Mouse (Mus musculus) midbrain, embryonic 14.5 days (tissue): ENCODE results near the gene Coro2a. TPM values are rescaled to one million over a fixed set of nuclear protein-coding genes. Genes with fewer than 3 reads are reported as not detected.
"Not testable (repeated sequence)": the region's sequence is repeated elsewhere in the genome, so short reads cannot be mapped to it uniquely, and the experiment has no call there.

Source experiments
- ATAC-seq: fragments of 200-750 bp; cut with Nextera tagmentation; 2 replicates; pipeline ENCODE4 v1.8.0; 2017; ENCODE audit warnings: moderate number of reproducible peaks, moderate library complexity; ENCODE audit not compliant: low FRiP score, low TSS enrichment
- DNase-seq: peaks from one replicate; pipeline ENCODE4 v3.0.0-alpha.2; 2015
- H3K27ac ChIP-seq: fragments of 300-500 bp; sonication (generic); replicated peaks from 2 replicates; pipeline ENCODE4 v1.5.1; 2014; ENCODE audit warnings: mild to moderate bottlenecking, low read depth, low read length, moderate library complexity
- H3K27me3 ChIP-seq: fragments of 300-500 bp; sonication (generic); 2 replicates; pipeline ENCODE4 v1.6.1; 2014; ENCODE audit warnings: low read length, control low read depth, mixed read lengths; ENCODE audit not compliant: control insufficient read depth, insufficient read depth
- H3K36me3 ChIP-seq: fragments of 300-500 bp; sonication (generic); 2 replicates; pipeline ENCODE4 v1.6.1; 2014; ENCODE audit warnings: low read length, control low read depth; ENCODE audit not compliant: control insufficient read depth, insufficient read depth
- H3K4me1 ChIP-seq: fragments of 300-500 bp; sonication (generic); 2 replicates; pipeline ENCODE4 v1.6.1; 2014; ENCODE audit warnings: mild to moderate bottlenecking, antibody characterized with exemption, low read length, control low read depth; ENCODE audit not compliant: control insufficient read depth, insufficient read depth
- H3K4me2 ChIP-seq: fragments of 300-500 bp; sonication (generic); 2 replicates; pipeline ENCODE4 v1.6.1; 2014; ENCODE audit warnings: mild to moderate bottlenecking, low read length, moderate library complexity
- H3K4me3 ChIP-seq: fragments of 300-500 bp; sonication (generic); replicated peaks from 2 replicates; pipeline ENCODE4 v1.5.1; 2014; ENCODE audit warnings: low read depth, low read length
- H3K9ac ChIP-seq: fragments of 300-500 bp; sonication (generic); replicated peaks from 2 replicates; pipeline ENCODE4 v1.6.1; 2014; ENCODE audit warnings: mild to moderate bottlenecking, low read length, moderate library complexity
- H3K9me3 ChIP-seq: fragments of 300-500 bp; sonication (generic); 2 replicates; pipeline ENCODE4 v1.6.1; 2016; ENCODE audit warnings: low read length, control low read depth, mixed read lengths; ENCODE audit not compliant: control insufficient read depth
- WGBS: fragments of 180-500 bp; shearing (Covaris S2); extraction: QIAGEN DNeasy Blood & Tissue Kit; methylation state at CpG from one replicate; pipeline ENCODE4 v1.1.7; 2014; 5-methylcytosine and 5-hydroxymethylcytosine counted together
- polyA plus RNA-seq: library from polyadenylated mRNA; unstranded; fragments of >200 nt; fragmentation: Nextera tagmentation; extraction: Ambion mirVana; gene quantifications from 2 replicates; pipeline ENCODE4 v1.2.1, GENCODE M21; 2014

Gene Coro2a
- polyA plus RNA-seq, 1 experiment from 2014 or later = 5.4 TPM

DNA sequence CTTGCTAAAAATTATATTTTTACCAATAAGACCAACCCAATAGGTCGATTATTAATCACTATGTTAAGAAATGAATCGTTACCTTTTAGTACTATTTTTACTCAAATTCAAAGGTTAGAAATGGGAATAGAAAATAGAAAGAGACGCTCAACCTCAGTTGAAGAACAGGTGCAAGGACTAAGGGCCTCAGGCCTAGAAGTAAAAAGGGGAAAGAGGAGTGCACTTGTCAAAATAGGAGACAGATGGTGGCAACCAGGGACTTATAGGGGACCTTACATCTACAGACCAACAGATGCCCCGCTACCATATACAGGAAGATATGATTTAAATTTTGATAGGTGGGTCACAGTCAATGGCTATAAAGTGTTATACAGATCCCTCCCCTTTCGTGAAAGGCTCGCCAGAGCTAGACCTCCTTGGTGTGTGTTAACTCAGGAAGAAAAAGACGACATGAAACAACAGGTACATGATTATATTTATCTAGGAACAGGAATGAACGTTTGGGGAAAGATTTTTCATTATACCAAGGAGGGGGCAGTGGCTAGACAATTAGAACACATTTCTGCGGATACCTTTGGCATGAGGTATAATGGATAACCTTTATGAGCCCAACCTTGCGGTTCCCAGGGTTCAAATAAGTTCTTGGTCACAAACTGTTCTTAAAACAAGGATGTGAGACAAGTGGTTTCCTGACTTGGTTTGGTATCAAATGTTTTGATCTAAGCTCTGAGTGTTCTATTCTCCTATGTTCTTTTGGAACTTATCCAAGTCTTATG is 26.3 kb downstream of the Coro2a start:
- DNase-seq, H3K9me3 ChIP-seq, H3K4me2 ChIP-seq, ATAC-seq, H3K4me3 ChIP-seq, H3K36me3 ChIP-seq, H3K27ac ChIP-seq, H3K9ac ChIP-seq, H3K4me1 ChIP-seq, H3K27me3 ChIP-seq: not testable (repeated sequence)
- 91% methylated on average over 6 of the region's 10 CpGs for WGBS

DNA sequence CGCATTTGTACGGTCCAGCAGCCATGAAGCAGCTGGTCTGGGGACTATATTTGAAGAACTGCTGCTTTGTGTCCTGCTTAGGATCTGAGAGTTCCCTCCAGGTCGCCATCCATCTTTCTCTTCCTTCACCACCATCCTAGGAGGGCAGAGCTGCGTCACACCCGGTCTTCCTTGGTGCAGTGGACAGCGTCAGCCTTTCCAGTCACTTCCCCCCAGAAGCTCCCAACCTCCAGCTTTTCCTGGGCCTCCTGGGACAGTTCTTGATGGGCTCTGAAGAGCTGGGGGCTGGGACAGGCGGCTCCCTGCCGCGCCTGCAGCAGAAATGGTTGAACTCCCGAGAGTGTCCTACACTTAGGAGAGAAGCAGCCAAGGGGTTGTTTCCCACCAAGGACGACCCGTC is 27.2 kb downstream of the Coro2a start:
- ATAC-seq = no peak
- H3K4me2 ChIP-seq = no peak overlapping the region
- WGBS = 86% methylated on average over 10 of the region's 12 CpGs
- H3K9ac ChIP-seq = no peak overlapping the region
- peaks cover 6% of the 10 kb centered on the region for H3K9me3 ChIP-seq
- no peaks in the 10 kb centered on the region for H3K4me1 ChIP-seq
- H3K27ac ChIP-seq = no peak overlapping the region
- no peak overlapping the region for H3K4me3 ChIP-seq
- H3K36me3 ChIP-seq = no peaks in the 10 kb centered on the region
- DNase-seq = no peak
- no peaks in the 10 kb centered on the region for H3K27me3 ChIP-seq

DNA sequence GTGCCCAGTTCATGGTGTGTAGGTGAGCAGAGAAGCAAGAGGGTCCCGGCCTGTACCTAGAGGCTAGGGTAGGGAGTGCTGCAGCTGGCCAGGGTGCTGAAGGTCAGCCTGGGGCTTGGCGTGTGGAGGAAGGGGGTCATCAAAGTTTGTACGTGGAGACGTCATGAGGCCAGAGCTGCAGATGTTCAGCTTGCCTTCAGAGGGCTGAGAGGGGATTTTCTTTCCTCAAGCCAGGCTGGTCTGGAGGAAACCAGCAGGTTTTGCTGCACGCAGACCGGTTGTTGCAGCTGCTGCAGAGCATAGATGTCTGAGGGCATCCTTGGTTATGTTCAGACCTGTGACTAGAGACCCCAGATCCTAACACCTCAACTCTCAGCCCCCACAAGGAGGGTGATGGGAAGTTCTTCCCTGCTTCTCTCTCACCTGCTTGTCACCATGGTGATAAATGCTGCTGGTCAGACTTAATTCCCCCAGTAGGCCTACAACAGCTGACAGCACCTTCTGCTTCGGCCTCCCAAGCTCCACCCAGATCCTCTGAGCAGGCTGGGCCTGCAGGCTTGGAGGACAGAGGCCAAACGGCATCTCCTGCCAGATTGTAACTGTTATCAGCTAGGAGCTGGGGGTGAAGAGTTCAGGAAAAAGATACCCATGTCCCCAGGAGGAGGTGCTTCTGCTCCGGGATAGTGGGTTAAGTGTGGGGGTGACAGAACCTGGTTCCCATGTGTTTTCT is 27.8 kb downstream of the Coro2a start:
- H3K27me3 ChIP-seq = no peaks in the 10 kb centered on the region
- H3K4me1 ChIP-seq = 0 out of 2 replicates have a peak, but pooled peaks cover 2% of the 10 kb centered on the region
- H3K36me3 ChIP-seq = no peaks in the 10 kb centered on the region
- no peak overlapping the region for H3K27ac ChIP-seq
- no peak overlapping the region for H3K4me2 ChIP-seq
- H3K9ac ChIP-seq = no peak overlapping the region
- no peak overlapping the region for H3K4me3 ChIP-seq
- DNase-seq = no peak
- WGBS = 64% methylated on average over 9 of the region's 9 CpGs
- peaks cover 6% of the 10 kb centered on the region for H3K9me3 ChIP-seq
- ATAC-seq = no peak

DNA sequence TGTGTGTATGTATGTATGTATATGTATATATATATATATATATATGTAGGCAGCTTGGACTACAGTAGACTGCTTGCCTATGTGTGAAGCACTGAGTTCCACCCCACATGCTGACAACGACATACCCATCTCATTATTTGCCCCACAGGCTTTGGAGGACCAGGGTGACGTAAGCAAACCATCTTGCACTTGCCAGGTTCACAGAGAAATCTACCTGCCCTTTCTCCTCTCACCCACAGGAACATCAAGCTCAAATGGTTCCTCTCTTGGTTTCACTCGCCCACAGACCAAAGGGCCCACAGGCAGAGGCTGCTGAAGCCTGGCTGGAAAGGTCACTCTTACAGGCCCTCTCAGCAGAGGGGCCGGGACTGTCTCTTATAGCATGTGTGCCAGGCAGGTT is 29.4 kb downstream of the Coro2a start:
- no peaks in the 10 kb centered on the region for H3K27me3 ChIP-seq
- ATAC-seq (no peak), DNase-seq (no peak)
- no peaks in the 10 kb centered on the region for H3K36me3 ChIP-seq
- no peak overlapping the region for H3K4me3 ChIP-seq
- 84% methylated on average over 4 of the region's 4 CpGs for WGBS
- 0 out of 2 replicates have a peak, but pooled peaks cover 2% of the 10 kb centered on the region for H3K4me1 ChIP-seq
- H3K4me2 ChIP-seq = no peak overlapping the region
- H3K9ac ChIP-seq = no peak overlapping the region
- no peak overlapping the region for H3K27ac ChIP-seq
- no peaks in the 10 kb centered on the region for H3K9me3 ChIP-seq

DNA sequence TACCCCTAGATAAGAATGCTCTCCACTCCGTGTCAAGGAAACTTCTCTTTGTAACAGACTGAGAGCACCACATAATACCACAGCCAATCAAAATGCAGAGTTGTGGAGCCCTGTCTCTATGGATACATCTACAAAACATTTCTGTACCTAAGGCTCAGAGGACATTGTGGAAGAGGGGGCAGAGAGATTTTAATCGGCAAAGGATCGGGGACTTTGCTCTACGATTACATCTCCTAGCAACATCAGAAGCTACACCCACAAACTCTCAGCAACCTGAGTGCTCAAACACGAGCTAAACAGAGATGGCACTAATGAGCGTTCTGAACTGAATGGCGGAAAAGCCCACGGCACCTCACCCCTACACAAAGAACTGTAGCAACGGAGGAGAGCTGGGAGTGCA is 30.3 kb downstream of the Coro2a start:
- Histone ChIP-seq H3K9ac (no peak overlapping the region), H3K4me3 (no peak overlapping the region), H3K27ac (no peak overlapping the region), H3K9me3 (no peaks in the 10 kb centered on the region), H3K27me3 (no peaks in the 10 kb centered on the region), H3K4me1 (0 out of 2 replicates have a peak, but pooled peaks cover 2% of the 10 kb centered on the region), H3K36me3 (no peaks in the 10 kb centered on the region), H3K4me2 (no peak overlapping the region)
- 93% methylated on average over 9 of the region's 9 CpGs for WGBS
- no peak for ATAC-seq
- no peak for DNase-seq

DNA sequence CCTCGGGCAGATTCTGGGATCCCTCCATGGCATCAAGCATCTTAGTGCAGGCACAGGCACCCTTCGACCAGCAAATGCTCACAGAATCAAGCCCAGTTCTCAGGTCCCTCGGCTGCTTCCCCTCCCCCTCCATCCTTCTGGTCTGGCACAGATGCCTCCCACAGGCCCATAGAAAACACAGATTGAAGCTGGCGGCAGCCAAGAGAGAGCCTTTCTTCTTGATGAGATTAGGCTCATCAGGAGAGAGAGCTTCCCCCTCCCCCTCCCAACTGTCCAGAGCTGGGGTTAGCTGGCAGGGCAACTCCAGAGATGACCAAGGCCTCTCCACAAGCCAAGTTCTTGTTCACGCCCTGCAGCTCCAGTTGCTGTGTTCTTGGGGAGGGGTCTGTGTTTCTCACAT is 32.3 kb downstream of the Coro2a start:
- Histone ChIP-seq H3K36me3 (no peaks in the 10 kb centered on the region), H3K27ac (no peak overlapping the region), H3K9me3 (no peaks in the 10 kb centered on the region), H3K4me1 (0 out of 2 replicates have a peak, but pooled peaks cover 2% of the 10 kb centered on the region), H3K9ac (no peak overlapping the region), H3K4me2 (no peak overlapping the region), H3K27me3 (no peaks in the 10 kb centered on the region), H3K4me3 (no peak overlapping the region)
- DNase-seq = peak; percentile 53
- 22% methylated on average over 5 of the region's 5 CpGs for WGBS
- peak; percentile 37; the same call in 1 of the 2 replicates for ATAC-seq

DNA sequence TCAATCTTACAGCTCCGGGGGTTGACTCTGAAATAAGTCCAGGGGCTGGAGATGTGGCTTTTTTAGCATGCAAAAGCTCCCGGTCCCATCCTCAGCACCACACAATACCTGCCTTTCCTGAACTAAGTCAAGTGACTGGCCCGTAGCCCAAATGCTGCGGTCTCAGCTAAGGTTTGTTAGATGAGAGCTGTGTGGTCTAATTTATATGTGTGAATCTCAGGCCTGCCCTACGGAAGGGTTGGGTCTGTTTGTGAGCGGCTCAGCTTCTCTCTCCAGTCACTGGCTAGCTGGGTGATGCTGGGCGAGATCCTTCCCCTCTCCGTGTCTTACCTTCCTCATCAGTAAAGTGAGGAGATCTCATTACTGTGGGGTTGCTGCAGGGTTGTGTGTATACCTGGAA is 33.8 kb downstream of the Coro2a start:
- DNase-seq (no peak), ATAC-seq (no peak)
- no peaks in the 10 kb centered on the region for H3K9me3 ChIP-seq
- H3K9ac ChIP-seq = no peak overlapping the region
- H3K36me3 ChIP-seq = no peaks in the 10 kb centered on the region
- H3K27me3 ChIP-seq = no peaks in the 10 kb centered on the region
- WGBS = 94% methylated on average over 8 of the region's 8 CpGs
- H3K27ac ChIP-seq = no peak overlapping the region
- no peak overlapping the region for H3K4me3 ChIP-seq
- 0 out of 2 replicates have a peak, but pooled peaks cover 2% of the 10 kb centered on the region for H3K4me1 ChIP-seq
- H3K4me2 ChIP-seq = no peak overlapping the region

DNA sequence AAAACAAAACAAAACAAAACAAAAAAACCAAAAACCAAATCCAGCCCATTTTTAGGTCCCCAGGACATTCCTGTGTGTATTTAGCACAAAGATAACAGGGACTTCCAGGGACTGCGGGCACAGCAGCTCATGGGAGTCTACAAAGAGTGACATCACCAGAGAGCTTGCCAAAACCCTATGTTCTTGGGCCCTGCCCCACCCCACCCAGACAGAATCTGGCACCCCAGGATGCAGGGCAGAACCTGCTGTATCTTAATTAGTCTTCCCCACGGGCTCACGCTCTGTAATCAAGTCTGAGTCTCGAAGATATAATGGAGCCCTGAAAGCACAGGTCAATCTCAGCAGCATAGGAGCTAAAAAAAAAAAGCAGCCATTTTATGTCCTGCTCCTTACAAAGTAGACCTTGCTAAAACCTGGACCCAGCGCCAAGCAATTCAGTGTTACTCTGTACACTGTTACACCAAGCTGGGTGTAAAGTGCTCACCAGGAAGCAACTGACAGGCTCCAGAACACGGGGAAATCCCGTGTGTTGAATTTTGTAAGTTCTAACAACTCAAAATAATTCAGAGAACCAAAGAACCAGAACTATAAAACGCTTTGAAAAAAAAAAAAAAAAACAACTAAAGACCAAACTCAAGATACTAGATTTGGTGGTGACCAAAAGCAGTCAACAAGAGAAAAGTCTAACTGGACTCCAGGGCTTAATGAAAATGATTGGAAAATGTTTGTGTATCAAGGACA is 34.9 kb downstream of the Coro2a start:
- Histone ChIP-seq H3K4me2 (no peak overlapping the region), H3K27ac (no peak overlapping the region), H3K27me3 (no peaks in the 10 kb centered on the region), H3K4me3 (no peak overlapping the region), H3K9me3 (no peaks in the 10 kb centered on the region), H3K9ac (no peak overlapping the region), H3K4me1 (0 out of 2 replicates have a peak, but pooled peaks cover 2% of the 10 kb centered on the region), H3K36me3 (no peaks in the 10 kb centered on the region)
- WGBS = 74% methylated on average over 8 of the region's 8 CpGs
- DNase-seq (no peak), ATAC-seq (no peak)
